Comparison of ENCODE assay signal across 16 mouse cellular contexts in the genomic region with DNA sequence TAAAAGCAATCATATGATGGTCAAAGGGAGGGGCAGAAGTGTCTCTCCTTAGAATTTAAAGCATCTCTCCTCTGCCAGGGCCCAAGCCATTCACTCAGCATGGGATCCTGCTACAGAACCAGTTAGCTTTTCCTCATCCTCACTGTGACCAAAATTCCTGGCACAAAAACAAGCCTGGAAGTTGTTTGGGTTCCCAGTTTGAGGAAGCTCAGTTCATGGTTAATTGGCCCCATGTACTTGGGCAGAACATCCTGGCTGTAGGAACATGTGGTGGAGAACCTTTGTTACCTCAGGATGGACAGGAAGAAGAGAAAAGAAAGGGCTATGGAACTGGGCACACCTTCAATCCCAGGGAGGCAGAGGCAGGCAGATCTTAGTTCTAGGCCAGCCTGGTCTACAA.
"Had no signal": no experiment of that assay in that cellular context is flagged by ENCODE, and none has a peak within 500 bp of the region (broad histone marks: within the 10 kb centered on the region; RNA-seq: fewer than 3 reads in every experiment).

No protein-coding gene starts in this region.

- DNase-seq: lung, adult 2 months; lung, postnatal 14 days; lung, postnatal 36 days; right cerebral cortex, postnatal 14 days; thymus, adult 2 months; thymus, postnatal 25 days; thymus, postnatal 4 days had no signal

- H3K27me3 ChIP-seq: lung, embryonic 15.5 days; midbrain, embryonic 13.5 days; midbrain, embryonic 15.5 days; neural tube, embryonic 12.5 days; stomach, embryonic 15.5 days had no signal

- ATAC-seq: lung, postnatal 0 days; midbrain, embryonic 13.5 days; midbrain, embryonic 15.5 days had no signal

- H3K4me2 ChIP-seq: lung, embryonic 15.5 days; midbrain, embryonic 11.5 days; midbrain, embryonic 13.5 days; midbrain, embryonic 15.5 days; neural tube, embryonic 12.5 days; stomach, embryonic 15.5 days had no signal

- H3K9me3 ChIP-seq: lung, embryonic 15.5 days; megakaryocyte, embryonic 14.5 days; midbrain, embryonic 13.5 days; midbrain, embryonic 15.5 days; neural tube, embryonic 12.5 days; stomach, embryonic 15.5 days had no signal

- H3K36me3 ChIP-seq: lung, embryonic 15.5 days; midbrain, embryonic 13.5 days; midbrain, embryonic 15.5 days; neural tube, embryonic 12.5 days; stomach, embryonic 15.5 days had no signal

- H3K9ac ChIP-seq: lung, embryonic 15.5 days; midbrain, embryonic 13.5 days; midbrain, embryonic 15.5 days; neural tube, embryonic 12.5 days; stomach, embryonic 15.5 days had no signal

- H3K4me1 ChIP-seq: megakaryocyte, embryonic 14.5 days; midbrain, embryonic 13.5 days; midbrain, embryonic 15.5 days; neural tube, embryonic 12.5 days had no signal

- H3K4me3 ChIP-seq: lung, embryonic 15.5 days; megakaryocyte, embryonic 14.5 days; midbrain, embryonic 13.5 days; midbrain, embryonic 15.5 days; neural tube, embryonic 12.5 days; stomach, embryonic 15.5 days had no signal

- H3K27ac ChIP-seq: macrophage; midbrain, embryonic 13.5 days; midbrain, embryonic 15.5 days; neural tube, embryonic 12.5 days had no signal
